Mouse (Mus musculus): ENCODE measurements at regions not wholly inside any gene's neighbourhood (a gene's known extent, or its start where the extent isn't known, plus 50 kb on each side); places are given as distances from the start of the nearest gene placed in this dataset.
A peak's percentile ranks its signal among the peaks of the same experiment; 100 is the strongest.

- DNase-seq, result no peak
These were observed 634.9 kb upstream of the Tmem132c start for GRCm38 (mm10) chr5:126606756-126607155.

GRCm38 (mm10) chr5:126612571-126612970 is 629.0 kb upstream of the Tmem132c start:
- DNase-seq, result no peak

DNA sequence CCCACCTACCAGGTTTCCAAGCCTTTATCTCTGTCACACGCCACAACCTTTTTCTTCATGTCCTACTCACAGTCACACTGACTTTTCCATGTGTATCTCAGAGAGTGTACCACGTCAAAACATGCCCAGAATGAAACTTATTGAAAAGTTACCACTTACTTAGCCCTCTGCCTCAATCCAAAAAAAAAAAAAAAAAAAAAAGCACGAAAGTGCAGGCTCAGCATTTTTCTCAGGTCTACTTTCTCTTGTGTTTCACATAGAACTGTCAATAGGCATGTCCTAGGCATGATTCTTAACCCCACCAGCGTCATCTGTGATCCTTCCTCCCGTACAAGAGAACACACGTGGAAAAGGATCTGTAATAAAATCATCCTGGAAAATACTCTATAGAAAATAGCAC is 619.1 kb upstream of the Tmem132c start:
- no peak for DNase-seq

GRCm38 (mm10) chr5:126623205-126623604 is 618.4 kb upstream of the Tmem132c start:
- DNase-seq, result peak; percentile 41

GRCm38 (mm10) chr5:126629826-126630225 is 611.8 kb upstream of the Tmem132c start:
- no peak for DNase-seq

DNA sequence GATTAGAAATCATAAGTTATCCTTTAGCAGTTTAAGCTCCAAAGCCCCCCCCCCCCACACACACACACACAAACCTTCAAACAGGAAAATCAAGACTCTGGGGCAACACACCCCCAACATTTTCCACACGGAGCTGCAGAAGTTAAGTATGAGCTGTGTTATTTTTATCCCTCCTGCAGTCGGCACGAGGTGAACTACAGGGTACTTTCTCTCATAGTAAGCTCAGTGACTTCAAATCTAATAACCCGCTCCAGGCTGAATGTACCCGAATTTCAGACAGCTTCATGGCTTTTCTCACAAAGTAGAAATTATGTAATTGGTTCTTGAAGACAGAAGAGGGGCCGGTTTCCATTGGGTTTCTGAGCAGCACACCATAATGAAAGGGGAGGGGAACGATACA is 591.2 kb upstream of the Tmem132c start:
- no peak for DNase-seq

DNA sequence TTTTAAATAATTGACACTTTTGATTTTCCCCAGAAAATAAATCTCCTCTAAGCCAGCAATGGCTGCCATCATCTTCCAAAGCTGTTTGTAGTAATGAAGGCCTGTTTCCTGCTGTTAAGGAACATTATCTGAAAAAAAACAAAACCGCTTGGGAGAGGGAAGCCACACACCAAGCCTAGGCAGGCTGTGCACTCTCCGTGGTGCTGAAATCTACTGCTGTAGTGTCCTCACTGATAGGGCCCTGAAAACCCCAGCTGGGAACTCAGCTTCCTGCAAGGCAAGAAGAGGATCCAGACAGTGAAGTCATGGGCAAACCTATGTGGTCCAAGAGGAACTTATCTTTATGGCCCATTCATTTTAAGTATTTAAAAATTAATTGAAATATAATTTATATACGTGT is 590.2 kb upstream of the Tmem132c start:
- DNase-seq, result peak; percentile 3

GRCm38 (mm10) chr5:126662648-126663047 is 579.0 kb upstream of the Tmem132c start:
- no peak for DNase-seq

DNA sequence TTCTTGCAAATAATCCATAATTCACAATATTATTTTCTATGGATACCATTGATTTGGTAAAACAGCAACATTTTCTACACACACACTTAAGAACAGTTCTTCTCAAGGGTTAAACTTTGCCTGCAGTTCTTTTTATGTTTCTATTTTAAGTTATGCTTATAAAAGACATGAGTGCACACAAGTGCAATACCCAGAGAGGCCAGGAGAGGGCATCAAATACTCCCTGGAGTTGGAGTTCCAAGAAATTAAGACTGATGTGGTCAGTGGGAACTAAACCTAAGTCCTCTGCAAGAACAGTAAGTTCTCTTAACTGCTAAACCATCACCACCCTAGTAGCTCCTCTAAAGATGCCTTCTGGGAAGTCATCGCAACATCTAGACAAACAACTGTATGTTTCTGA is 570.5 kb upstream of the Tmem132c start:
- DNase-seq, result peak; percentile 34

DNA sequence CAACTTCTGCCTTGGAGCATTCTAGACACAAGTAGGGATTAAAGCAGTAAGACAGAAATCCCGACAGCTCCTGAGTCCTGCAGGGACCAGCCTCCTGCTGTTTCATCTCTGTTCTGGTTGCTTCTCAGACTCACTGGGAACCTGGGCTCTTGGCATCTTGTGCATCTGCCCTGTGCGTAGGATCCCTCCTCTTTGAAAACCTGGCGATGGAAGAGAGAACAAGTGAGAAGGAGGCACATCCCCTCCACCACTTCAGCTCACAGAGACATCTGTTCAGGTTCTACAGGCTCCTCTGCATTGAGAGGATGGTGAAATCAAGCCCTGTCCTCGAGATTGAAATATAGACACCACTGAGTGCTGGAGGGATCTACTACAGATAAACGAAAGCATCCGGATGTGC is 561.3 kb upstream of the Tmem132c start:
- DNase-seq, result no peak

- peak; percentile 7 for DNase-seq
These were observed 542.3 kb upstream of the Tmem132c start for GRCm38 (mm10) chr5:126699314-126699713.

DNA sequence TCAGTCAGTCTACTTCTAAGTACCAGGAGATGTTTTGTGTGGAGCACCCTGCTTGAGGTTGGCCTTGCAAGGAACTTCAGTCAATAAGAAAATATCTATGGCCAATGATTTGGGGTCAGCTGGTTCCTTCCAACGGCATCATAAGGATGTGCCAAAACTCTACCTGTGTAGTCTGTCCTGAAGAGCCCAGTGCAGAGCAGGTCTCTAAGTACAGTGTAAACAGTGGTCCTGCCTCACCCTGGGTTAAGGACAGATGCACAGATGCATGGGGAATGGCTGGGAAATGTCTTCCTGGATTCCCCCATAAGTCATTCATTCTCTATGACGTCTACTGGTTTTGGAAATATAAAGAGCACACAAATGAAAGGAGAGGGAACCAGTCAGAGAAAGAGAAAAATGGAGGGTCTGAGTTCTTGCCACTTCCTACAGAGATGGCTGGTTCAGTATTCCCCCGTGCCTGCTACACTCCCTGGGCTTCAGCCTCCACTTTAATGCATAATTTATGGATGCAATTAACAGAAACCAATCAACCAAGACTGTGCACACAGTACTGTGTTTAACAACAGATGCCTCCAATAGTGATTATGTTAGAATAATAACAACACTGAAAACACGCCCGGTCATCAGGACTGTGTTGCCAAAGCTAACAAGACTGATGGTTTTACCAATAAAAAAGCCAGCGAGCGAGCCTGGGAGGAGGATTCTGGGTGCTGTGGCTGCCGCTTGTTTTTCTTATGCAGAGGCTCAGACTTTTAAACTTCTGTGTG is 537.9 kb upstream of the Tmem132c start:
- DNase-seq, result no peak

DNA sequence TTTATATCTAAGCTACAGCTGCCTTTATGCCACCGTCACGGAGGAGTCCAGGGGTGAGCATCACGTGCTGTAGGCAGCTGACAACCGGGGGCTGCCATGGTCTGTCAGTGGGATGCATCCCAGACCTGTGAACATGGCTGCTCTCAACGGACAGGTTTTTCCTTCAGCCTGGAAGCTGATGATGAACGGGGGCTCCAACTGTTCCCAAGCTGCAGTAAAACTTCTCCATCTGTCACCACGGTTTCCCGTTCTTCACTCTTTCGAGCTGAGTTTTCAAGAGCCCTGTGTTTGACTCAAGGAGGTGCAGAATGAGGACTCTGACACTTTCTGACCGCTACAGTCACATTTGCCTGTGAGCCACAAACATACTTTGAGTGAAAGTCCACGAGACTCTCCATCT is 535.7 kb upstream of the Tmem132c start:
- DNase-seq, result no peak

DNA sequence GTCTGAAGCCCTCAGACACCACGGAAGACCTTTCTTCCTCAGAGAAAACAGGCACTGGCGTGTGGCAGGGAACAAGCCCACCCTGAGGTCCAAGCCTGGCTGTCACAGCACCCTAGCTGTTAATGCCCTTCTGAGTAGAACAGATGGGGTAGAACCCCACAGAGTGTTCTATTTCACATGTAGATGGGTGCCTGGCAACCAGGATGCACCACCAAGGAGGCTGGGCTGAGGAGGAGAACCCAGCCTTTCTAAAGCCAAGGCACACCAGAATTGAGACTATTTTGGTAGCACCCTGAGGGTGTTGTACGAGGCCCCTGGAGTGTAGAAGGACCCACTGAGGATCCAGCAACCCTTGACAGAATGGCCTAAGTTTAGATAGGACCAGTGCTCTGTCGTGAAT is 534.9 kb upstream of the Tmem132c start:
- no peak for DNase-seq

DNA sequence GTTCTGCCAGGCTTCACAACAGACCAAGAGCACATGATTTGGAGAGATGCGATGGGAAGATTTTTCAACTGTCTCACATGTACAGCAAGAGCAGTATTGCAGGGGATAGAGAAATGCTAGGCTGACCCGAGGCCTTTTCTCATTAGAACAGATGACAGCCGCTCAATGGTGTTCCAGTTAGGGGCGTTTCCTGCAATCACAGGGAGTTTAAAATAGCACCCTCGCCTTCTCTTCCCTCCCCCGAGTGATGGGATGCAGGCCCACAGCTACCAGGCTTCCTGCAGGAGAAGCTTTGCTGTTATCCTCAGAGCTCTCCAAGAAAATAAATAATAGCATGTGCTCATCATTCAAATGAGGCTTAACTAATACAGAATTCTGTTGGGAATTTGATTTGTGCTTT is 526.9 kb upstream of the Tmem132c start:
- no peak for DNase-seq

DNA sequence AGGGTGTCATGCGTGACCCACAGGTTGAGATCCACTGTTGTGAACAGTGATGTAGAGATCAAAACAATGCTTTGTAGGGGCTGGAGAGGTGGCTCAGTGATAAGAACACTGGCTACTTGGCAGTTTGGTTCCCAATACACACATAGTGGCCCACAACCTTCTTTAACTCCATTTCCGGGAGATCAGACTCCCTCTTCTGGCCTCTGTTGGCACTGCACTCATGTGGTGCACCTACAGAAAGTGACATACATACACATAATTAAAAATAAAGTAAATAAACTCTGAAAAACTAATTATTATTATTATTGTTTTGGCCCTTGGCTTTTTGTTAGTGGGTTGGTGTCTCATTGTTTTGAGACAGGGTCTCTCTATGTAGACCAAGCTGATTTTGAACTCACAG is 523.2 kb upstream of the Tmem132c start:
- DNase-seq, result no peak

- DNase-seq, result no peak
These were observed 520.3 kb upstream of the Tmem132c start for GRCm38 (mm10) chr5:126721300-126721699.

- no peak for DNase-seq
These were observed 518.0 kb upstream of the Tmem132c start for GRCm38 (mm10) chr5:126723304-126724295.

- DNase-seq, result no peak
These were observed 517.3 kb upstream of the Tmem132c start for GRCm38 (mm10) chr5:126724329-126724728.

DNA sequence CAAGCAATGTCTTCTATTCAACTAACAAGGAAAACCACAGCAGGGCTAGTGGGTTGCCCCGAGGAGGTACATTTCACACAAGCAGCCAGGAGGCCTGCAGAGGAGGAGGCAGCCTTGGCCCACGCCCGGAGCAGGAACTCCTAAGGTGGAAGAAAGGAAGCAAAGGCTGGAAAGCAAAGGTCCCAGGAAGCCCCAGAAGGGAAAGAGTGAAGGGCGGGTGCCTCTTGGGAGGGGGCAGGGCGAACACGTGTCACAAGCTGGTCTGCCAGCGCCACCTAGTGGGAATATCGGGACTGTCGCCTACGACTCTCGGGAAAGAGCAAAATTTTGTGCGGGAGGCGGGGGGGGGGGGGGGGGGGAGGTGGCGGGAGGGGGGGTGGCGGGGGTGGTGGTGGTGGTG is 508.1 kb upstream of the Tmem132c start:
- DNase-seq, result peak; percentile 47

- no peak for DNase-seq
These were observed 505.9 kb upstream of the Tmem132c start for GRCm38 (mm10) chr5:126735733-126736132.

DNA sequence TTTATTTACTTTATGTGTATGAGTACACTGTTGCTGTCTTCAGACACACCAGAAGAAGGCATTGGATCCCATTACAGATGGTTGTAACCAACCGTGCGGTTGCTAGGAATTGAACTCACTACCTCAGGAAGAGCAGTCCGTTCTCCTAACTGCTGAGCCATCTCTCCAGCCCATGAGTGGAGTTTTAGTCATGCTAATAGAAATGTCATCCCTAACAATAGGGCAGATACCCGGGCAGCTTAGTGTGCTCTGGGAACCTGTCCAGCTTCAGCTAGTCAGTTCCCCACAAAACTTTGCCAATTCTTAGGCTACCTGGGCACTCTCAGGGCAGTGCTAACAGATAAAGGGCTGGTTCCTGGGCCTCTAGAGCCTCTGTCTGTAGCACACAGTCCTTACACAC is 503.9 kb upstream of the Tmem132c start:
- DNase-seq, result no peak

- no peak for DNase-seq
These were observed 500.7 kb upstream of the Tmem132c start for GRCm38 (mm10) chr5:126740861-126741410.

GRCm38 (mm10) chr5:126755107-126755506 is 486.5 kb upstream of the Tmem132c start:
- DNase-seq, result no peak

All from kidney, adult 18-20 months (tissue).